Mouse (Mus musculus) ES-Bruce4 (cell line): ENCODE results near the gene Lingo2.

Experiments
- CTCF ChIP-seq: IDR thresholded peaks from one replicate; pipeline ENCODE4 v1.8.1; 2011; ENCODE audit warnings: low read depth, low read length
- EP300 ChIP-seq: IDR thresholded peaks from 2 replicates; pipeline ENCODE4 v1.6.1; 2011; ENCODE audit warnings: low read depth, low read length; ENCODE audit not compliant: insufficient read depth
- POLR2A ChIP-seq: IDR thresholded peaks from one replicate; pipeline ENCODE4 v1.8.1; 2011; ENCODE audit warnings: low read length; ENCODE audit not compliant: insufficient read depth

- no peak for TF ChIP-seq EP300
- TF ChIP-seq POLR2A, result no peak
- TF ChIP-seq CTCF, result no peak
These were observed 898.7 kb downstream of the Lingo2 start for GRCm38 (mm10) chr4:36052791-36053376.
